Mouse (Mus musculus): ENCODE data around the gene Rrad. TPM values are rescaled to one million over a fixed set of nuclear protein-coding genes. Genes with fewer than 3 reads are reported as not detected.
A peak's percentile ranks its signal among the peaks of the same experiment; 100 is the strongest.

The Rrad gene
- polyA plus RNA-seq, 1 experiment from 2014 or later: 1.7 TPM

- Histone ChIP-seq H3K27me3 (ENCODE audit: control insufficient read depth, insufficient read depth, low read length) (peaks cover 17% of the 10 kb centered on the region), H3K4me1 (replicated peaks; ENCODE audit: control insufficient read depth, insufficient read depth, low read length) (no peaks in the 10 kb centered on the region; the same call in 1 of the 2 replicates), H3K4me3 (ENCODE audit: low read depth, low read length) (no peak overlapping the region), H3K36me3 (ENCODE audit: control insufficient read depth, insufficient read depth, low read length) (no peaks in the 10 kb centered on the region), H3K9ac (ENCODE audit: low read depth, low read length) (no peak overlapping the region), H3K4me2 (replicated peaks; ENCODE audit: low read depth, low read length) (no peak overlapping the region), H3K9me3 (ENCODE audit: control insufficient read depth, low read length) (no peaks in the 10 kb centered on the region), H3K27ac (ENCODE audit: low read depth, low read length) (no peak overlapping the region)
- DNase-seq (ENCODE audit: low spot score) (no peak), ATAC-seq (ENCODE audit: low FRiP score) (no peak)
- 94% methylated on average over 21 of the region's 21 CpGs for WGBS
Measured at GRCm38 (mm10) chr8:104628402-104628801, 2.7 kb downstream of the Rrad start.

- DNase-seq (ENCODE audit: low spot score): no peak
- H3K36me3 ChIP-seq (ENCODE audit: control insufficient read depth, insufficient read depth, low read length): no peaks in the 10 kb centered on the region
- 75% methylated on average over 4 of the region's 4 CpGs for whole genome bisulfite sequencing
- H3K4me1 ChIP-seq (replicated peaks; ENCODE audit: control insufficient read depth, insufficient read depth, low read length): no peaks in the 10 kb centered on the region; the same call in 1 of the 2 replicates
- no peak overlapping the region for H3K27ac ChIP-seq (ENCODE audit: low read depth, low read length)
- no peak overlapping the region for H3K4me2 ChIP-seq (replicated peaks; ENCODE audit: low read depth, low read length)
- H3K27me3 ChIP-seq (ENCODE audit: control insufficient read depth, insufficient read depth, low read length): peaks cover 17% of the 10 kb centered on the region
- no peak overlapping the region for H3K4me3 ChIP-seq (ENCODE audit: low read depth, low read length)
- ATAC-seq (ENCODE audit: low FRiP score): no peak
- H3K9me3 ChIP-seq (ENCODE audit: control insufficient read depth, low read length): no peaks in the 10 kb centered on the region
- no peak overlapping the region for H3K9ac ChIP-seq (ENCODE audit: low read depth, low read length)
Measured at GRCm38 (mm10) chr8:104627065-104627740, 3.9 kb downstream of the Rrad start.

GRCm38 (mm10) chr8:104624161-104624560 is 7.0 kb downstream of the Rrad start, which contains the start of gene Cdh16:
Gene Cdh16, minus strand, starts transcription at chr8:104624396.
- WGBS: 88% methylated on average over 6 of the region's 6 CpGs
- ATAC-seq (ENCODE audit: low FRiP score) (no peak), DNase-seq (ENCODE audit: low spot score) (no peak)
- Histone ChIP-seq H3K27me3 (ENCODE audit: control insufficient read depth, insufficient read depth, low read length) (no peaks in the 10 kb centered on the region; the same call in 1 of the 2 replicates), H3K9me3 (ENCODE audit: control insufficient read depth, low read length) (no peaks in the 10 kb centered on the region), H3K4me2 (replicated peaks; ENCODE audit: low read depth, low read length) (no peak within 1 kb of the TSS), H3K9ac (ENCODE audit: low read depth, low read length) (no peak within 1 kb of the TSS), H3K36me3 (ENCODE audit: control insufficient read depth, insufficient read depth, low read length) (no peaks in the 10 kb centered on the region), H3K4me1 (replicated peaks; ENCODE audit: control insufficient read depth, insufficient read depth, low read length) (no peaks in the 10 kb centered on the region), H3K27ac (ENCODE audit: low read depth, low read length) (no peak within 1 kb of the TSS), H3K4me3 (ENCODE audit: low read depth, low read length) (no peak within 1 kb of the TSS)

GRCm38 (mm10) chr8:104620765-104621164 is 10.4 kb downstream of the Rrad start:
- ATAC-seq (ENCODE audit: low FRiP score) (no peak), DNase-seq (ENCODE audit: low spot score) (no peak)
- Histone ChIP-seq H3K27ac (ENCODE audit: low read depth, low read length) (no peak overlapping the region), H3K4me1 (replicated peaks; ENCODE audit: control insufficient read depth, insufficient read depth, low read length) (no peaks in the 10 kb centered on the region), H3K27me3 (ENCODE audit: control insufficient read depth, insufficient read depth, low read length) (no peaks in the 10 kb centered on the region), H3K9me3 (ENCODE audit: control insufficient read depth, low read length) (no peaks in the 10 kb centered on the region), H3K36me3 (ENCODE audit: control insufficient read depth, insufficient read depth, low read length) (no peaks in the 10 kb centered on the region), H3K9ac (ENCODE audit: low read depth, low read length) (no peak overlapping the region), H3K4me2 (replicated peaks; ENCODE audit: low read depth, low read length) (no peak overlapping the region), H3K4me3 (ENCODE audit: low read depth, low read length) (no peak overlapping the region)
- 86% methylated on average over 5 of the region's 5 CpGs for WGBS

GRCm38 (mm10) chr8:104613119-104613518 is 18.0 kb downstream of the Rrad start:
- no peaks in the 10 kb centered on the region for H3K4me1 ChIP-seq (replicated peaks; ENCODE audit: control insufficient read depth, insufficient read depth, low read length)
- H3K9ac ChIP-seq (ENCODE audit: low read depth, low read length): no peak overlapping the region
- no peak overlapping the region for H3K27ac ChIP-seq (ENCODE audit: low read depth, low read length)
- 81% methylated on average over 4 of the region's 4 CpGs for WGBS
- H3K4me2 ChIP-seq (replicated peaks; ENCODE audit: low read depth, low read length): no peak overlapping the region
- H3K27me3 ChIP-seq (ENCODE audit: control insufficient read depth, insufficient read depth, low read length): no peaks in the 10 kb centered on the region
- no peaks in the 10 kb centered on the region for H3K9me3 ChIP-seq (ENCODE audit: control insufficient read depth, low read length)
- H3K4me3 ChIP-seq (ENCODE audit: low read depth, low read length): no peak overlapping the region
- no peak for ATAC-seq (ENCODE audit: low FRiP score)
- H3K36me3 ChIP-seq (ENCODE audit: control insufficient read depth, insufficient read depth, low read length): no peaks in the 10 kb centered on the region
- no peak for DNase-seq (ENCODE audit: low spot score)

GRCm38 (mm10) chr8:104611613-104612012 is 19.5 kb downstream of the Rrad start:
- DNase-seq (ENCODE audit: low spot score) (no peak), ATAC-seq (ENCODE audit: low FRiP score) (no peak)
- no peaks in the 10 kb centered on the region for H3K9me3 ChIP-seq (ENCODE audit: control insufficient read depth, low read length)
- H3K36me3 ChIP-seq (ENCODE audit: control insufficient read depth, insufficient read depth, low read length): no peaks in the 10 kb centered on the region
- no peaks in the 10 kb centered on the region for H3K4me1 ChIP-seq (replicated peaks; ENCODE audit: control insufficient read depth, insufficient read depth, low read length)
- 73% methylated on average over 4 of the region's 4 CpGs for WGBS
- H3K27ac ChIP-seq (ENCODE audit: low read depth, low read length): no peak overlapping the region
- no peaks in the 10 kb centered on the region for H3K27me3 ChIP-seq (ENCODE audit: control insufficient read depth, insufficient read depth, low read length)
- no peak overlapping the region for H3K4me3 ChIP-seq (ENCODE audit: low read depth, low read length)
- H3K9ac ChIP-seq (ENCODE audit: low read depth, low read length): no peak overlapping the region
- H3K4me2 ChIP-seq (replicated peaks; ENCODE audit: low read depth, low read length): no peak overlapping the region

- Histone ChIP-seq H3K9ac (ENCODE audit: low read depth, low read length) (no peak overlapping the region), H3K4me1 (replicated peaks; ENCODE audit: control insufficient read depth, insufficient read depth, low read length) (no peaks in the 10 kb centered on the region), H3K9me3 (ENCODE audit: control insufficient read depth, low read length) (no peaks in the 10 kb centered on the region), H3K27me3 (ENCODE audit: control insufficient read depth, insufficient read depth, low read length) (no peaks in the 10 kb centered on the region), H3K36me3 (ENCODE audit: control insufficient read depth, insufficient read depth, low read length) (no peaks in the 10 kb centered on the region), H3K4me2 (replicated peaks; ENCODE audit: low read depth, low read length) (no peak overlapping the region), H3K27ac (ENCODE audit: low read depth, low read length) (no peak overlapping the region), H3K4me3 (ENCODE audit: low read depth, low read length) (no peak overlapping the region)
- ATAC-seq (ENCODE audit: low FRiP score) (peak; percentile 44; the same call in 1 of the 2 replicates), DNase-seq (ENCODE audit: low spot score) (no peak)
- 78% methylated on average over 12 of the region's 12 CpGs for WGBS
Measured at GRCm38 (mm10) chr8:104610185-104610766, 20.9 kb downstream of the Rrad start.

- no peaks in the 10 kb centered on the region for H3K9me3 ChIP-seq (ENCODE audit: control insufficient read depth, low read length)
- WGBS: 76% methylated on average over 8 of the region's 8 CpGs
- ATAC-seq (ENCODE audit: low FRiP score): no peak
Measured at GRCm38 (mm10) chr8:104609222-104609621, 21.9 kb downstream of the Rrad start.

GRCm38 (mm10) chr8:104607944-104608343 is 23.2 kb downstream of the Rrad start:
- Histone ChIP-seq H3K4me3 (ENCODE audit: low read depth, low read length) (no peak overlapping the region), H3K27ac (ENCODE audit: low read depth, low read length) (no peak overlapping the region), H3K27me3 (ENCODE audit: control insufficient read depth, insufficient read depth, low read length) (no peaks in the 10 kb centered on the region), H3K4me1 (replicated peaks; ENCODE audit: control insufficient read depth, insufficient read depth, low read length) (no peaks in the 10 kb centered on the region), H3K9me3 (ENCODE audit: control insufficient read depth, low read length) (no peaks in the 10 kb centered on the region), H3K4me2 (replicated peaks; ENCODE audit: low read depth, low read length) (no peak overlapping the region), H3K36me3 (ENCODE audit: control insufficient read depth, insufficient read depth, low read length) (no peaks in the 10 kb centered on the region), H3K9ac (ENCODE audit: low read depth, low read length) (no peak overlapping the region)
- DNase-seq (ENCODE audit: low spot score) (no peak), ATAC-seq (ENCODE audit: low FRiP score) (no peak)
- WGBS: 78% methylated on average over 2 of the region's 2 CpGs

More at GRCm38 (mm10) chr8:104609222-104609621, 21.9 kb downstream of the Rrad start:
- no peak for DNase-seq (ENCODE audit: low spot score)
- H3K27me3 ChIP-seq (ENCODE audit: control insufficient read depth, insufficient read depth, low read length): no peaks in the 10 kb centered on the region
- no peak overlapping the region for H3K27ac ChIP-seq (ENCODE audit: low read depth, low read length)
- no peaks in the 10 kb centered on the region for H3K36me3 ChIP-seq (ENCODE audit: control insufficient read depth, insufficient read depth, low read length)
- H3K4me1 ChIP-seq (replicated peaks; ENCODE audit: control insufficient read depth, insufficient read depth, low read length): no peaks in the 10 kb centered on the region
- H3K4me3 ChIP-seq (ENCODE audit: low read depth, low read length): no peak overlapping the region
- no peak overlapping the region for H3K4me2 ChIP-seq (replicated peaks; ENCODE audit: low read depth, low read length)
- no peak overlapping the region for H3K9ac ChIP-seq (ENCODE audit: low read depth, low read length)

Data from hindbrain, embryonic 11.5 days (tissue).